Mouse (Mus musculus) gastrocnemius, postnatal 36 days (tissue): ENCODE data around the gene 6720489N17Rik. TPM values are rescaled to one million over a fixed set of nuclear protein-coding genes. Genes with fewer than 3 reads are reported as not detected.
A peak's percentile ranks its signal among the peaks of the same experiment; 100 is the strongest.
"Not testable (repeated sequence)": the region's sequence is repeated elsewhere in the genome, so short reads cannot be mapped to it uniquely, and the experiment has no call there.

ENCODE experiments used
- DNase-seq, 2 experiments: peaks; one replicate each; pipeline ENCODE4 v3.0.0; 2022
- intact Hi-C: fragments of 180-260 bp; cut with DNase I; formaldehyde crosslinking; loops from one replicate; pipeline ENCODE4 v1.15.1; 2025
- long read RNA-seq, 2 experiments: library from polyadenylated mRNA; stranded (forward); transcript quantifications; one replicate each; pipeline ENCODE4 v2.0.0; 2021
- microRNA-seq, 2 experiments: library from miRNA; unstranded; fragments of <30 nt; microRNA quantifications; one replicate each; pipeline ENCODE4 v1.2.0; 2021
- total RNA-seq, 2 experiments: library from RNA; stranded (reverse); gene quantifications; 2 replicates each; pipeline ENCODE4 v1.2.3; 2021

The 6720489N17Rik gene
- total RNA-seq = under 1 TPM; 0.30 to 0.66 TPM
- long read RNA-seq, experiment 1 = 0 reads
- long read RNA-seq, experiment 2, partial matches to known transcripts = 0 of 1 reads
- long read RNA-seq, experiment 2, other reads (novel, unspliced or antisense) = 1 of 1 reads

DNA sequence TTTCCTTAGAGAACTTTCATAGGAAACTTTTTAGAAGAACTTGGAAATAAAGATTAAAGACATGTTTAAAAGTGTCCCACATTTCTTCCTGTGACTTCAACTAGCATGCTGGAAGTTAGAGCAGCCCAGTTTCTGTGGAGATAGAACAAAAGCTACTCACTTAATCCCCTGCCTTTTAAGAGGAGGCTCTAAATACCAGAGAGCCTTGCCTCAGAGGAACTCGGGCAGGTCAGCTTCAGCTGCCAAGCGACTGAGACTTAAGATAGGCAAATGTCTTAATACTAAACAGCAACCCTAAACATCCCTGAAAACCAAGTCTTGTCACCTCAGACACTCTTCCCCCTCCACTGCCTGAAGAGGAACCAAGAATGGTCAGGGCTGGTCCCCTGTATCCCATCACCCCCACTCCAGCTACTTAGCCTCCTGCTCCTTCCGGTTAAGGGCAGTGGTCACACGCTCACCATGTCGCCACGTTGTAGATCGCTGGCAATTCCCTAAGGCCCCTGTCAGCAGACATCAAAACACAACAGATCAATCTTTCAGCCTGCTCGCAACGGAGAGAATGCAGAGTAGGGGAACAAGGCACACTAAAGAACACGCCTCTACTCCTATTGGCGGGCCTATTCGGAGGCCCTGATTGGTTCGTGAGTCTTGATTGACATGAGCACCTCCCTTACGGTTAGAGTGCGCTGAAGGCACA is at the start of gene 6720489N17Rik:
6720489N17Rik (minus strand) TSS at position 606 of the 700 bp plus-strand sequence.
- peak; percentile 45 to 62 for DNase-seq
- intact Hi-C loops = not testable (repeated sequence)

DNA sequence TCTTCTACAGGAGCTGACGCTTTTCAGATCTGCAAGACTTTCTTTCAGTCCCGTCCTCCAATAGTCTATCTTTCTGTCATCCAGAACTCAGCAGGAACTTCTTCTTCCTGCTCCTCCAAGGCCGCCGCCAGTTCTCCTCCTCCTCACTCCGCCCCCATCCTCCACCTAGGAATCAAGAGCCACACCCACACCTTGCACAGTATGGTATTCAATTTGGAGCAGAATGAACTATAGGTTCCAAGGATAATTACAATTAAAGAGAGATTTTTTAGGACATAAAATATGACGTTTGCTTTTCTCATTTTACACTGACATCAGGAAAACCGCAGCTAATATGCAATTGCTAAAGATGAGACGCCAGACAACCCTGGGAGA is 29.4 kb upstream of the 6720489N17Rik start:
- DNase-seq = no peak
- intact Hi-C loops = no loop called here

GRCm38 (mm10) chr13:62652681-62653368 is 28.8 kb upstream of the 6720489N17Rik start:
- peak; percentile 48 to 52 for DNase-seq
- intact Hi-C loops = not testable (repeated sequence)

DNA sequence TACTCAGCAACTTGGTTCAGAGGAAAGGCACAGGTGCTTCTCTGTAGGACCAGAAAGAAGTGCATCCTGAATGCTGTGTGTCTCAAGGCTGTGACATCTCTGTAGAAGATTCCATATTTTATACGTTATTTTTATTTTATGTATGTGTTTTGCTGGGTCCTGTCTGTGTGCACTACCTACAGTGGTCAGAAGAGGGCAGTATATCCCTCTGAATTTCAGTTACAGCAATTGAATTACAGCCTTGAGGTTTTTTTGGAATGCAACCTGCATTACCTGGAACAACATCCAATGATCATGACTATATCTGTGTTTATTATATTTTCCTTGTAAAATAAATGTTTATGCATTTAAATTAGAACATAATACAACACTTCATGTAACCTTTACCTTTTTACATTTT is 3.1 kb upstream of the 6720489N17Rik start:
- DNase-seq, intact Hi-C loops: not testable (repeated sequence)

DNA sequence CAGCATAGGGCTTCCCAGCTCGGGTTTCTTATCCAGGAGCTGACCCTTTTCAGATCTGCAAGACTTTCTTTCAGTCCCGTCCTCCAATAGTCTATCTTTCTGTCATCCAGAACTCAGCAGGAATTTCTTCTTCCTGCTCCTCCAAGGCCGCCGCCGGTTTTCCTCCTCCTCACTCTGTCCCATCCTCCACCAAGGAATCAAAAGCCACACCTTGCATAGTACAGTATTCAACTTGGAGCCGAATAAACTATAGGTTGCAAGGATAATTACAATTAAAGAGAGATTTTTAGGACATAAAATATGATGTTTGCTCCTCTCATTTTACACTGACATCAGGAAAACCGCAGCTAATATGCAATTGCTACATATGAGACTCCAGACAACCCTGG is 289 bp upstream of the 6720489N17Rik start:
- intact Hi-C loops, DNase-seq: not testable (repeated sequence)

- not testable (repeated sequence) for DNase-seq
Measured at GRCm38 (mm10) chr13:62617449-62617848, 6.5 kb downstream of the 6720489N17Rik start.

DNA sequence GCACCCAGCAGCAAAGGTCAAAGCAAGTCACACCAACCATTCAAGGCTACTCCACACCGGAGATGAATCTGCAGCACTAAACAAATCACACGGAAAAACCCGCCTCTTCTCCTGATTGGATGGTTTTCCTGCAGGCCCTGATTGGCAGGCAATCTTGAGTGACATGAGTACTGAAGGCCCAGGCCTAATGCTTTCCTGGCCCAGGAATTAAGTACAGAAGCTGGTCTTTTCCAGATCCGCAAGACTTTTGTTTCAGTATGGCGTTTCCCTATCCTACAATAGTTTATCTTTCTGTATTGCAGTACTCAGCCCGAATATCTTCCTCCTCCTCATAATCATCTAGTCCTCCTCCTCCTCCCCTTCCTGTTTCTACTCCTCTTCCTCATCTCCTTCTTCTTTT is 52.9 kb downstream of the 6720489N17Rik start, which contains the start of gene Zfp934:
Zfp934 (minus strand) TSS at position 101 of the 400 bp plus-strand sequence.
- DNase-seq, intact Hi-C loops: not testable (repeated sequence)

More at GRCm38 (mm10) chr13:62617449-62617848, 6.5 kb downstream of the 6720489N17Rik start:
- intact Hi-C loops = not testable (repeated sequence)

DNA sequence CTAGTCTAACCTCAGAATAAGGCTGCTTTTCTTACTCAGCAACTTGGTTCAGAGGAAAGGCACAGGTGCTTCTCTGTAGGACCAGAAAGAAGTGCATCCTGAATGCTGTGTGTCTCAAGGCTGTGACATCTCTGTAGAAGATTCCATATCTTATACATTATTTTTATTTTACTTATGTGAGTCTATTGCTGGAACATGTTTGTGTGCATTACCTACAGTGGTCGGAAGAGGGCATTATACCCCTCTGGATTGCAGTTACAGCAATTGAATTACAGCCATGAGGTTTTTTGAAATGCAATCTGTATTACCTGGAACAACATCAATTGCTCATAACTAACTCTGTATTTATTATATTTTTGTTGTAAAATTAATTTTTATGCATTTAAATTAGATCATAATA is 62.3 kb downstream of the 6720489N17Rik start:
- intact Hi-C loops, DNase-seq: not testable (repeated sequence)

DNA sequence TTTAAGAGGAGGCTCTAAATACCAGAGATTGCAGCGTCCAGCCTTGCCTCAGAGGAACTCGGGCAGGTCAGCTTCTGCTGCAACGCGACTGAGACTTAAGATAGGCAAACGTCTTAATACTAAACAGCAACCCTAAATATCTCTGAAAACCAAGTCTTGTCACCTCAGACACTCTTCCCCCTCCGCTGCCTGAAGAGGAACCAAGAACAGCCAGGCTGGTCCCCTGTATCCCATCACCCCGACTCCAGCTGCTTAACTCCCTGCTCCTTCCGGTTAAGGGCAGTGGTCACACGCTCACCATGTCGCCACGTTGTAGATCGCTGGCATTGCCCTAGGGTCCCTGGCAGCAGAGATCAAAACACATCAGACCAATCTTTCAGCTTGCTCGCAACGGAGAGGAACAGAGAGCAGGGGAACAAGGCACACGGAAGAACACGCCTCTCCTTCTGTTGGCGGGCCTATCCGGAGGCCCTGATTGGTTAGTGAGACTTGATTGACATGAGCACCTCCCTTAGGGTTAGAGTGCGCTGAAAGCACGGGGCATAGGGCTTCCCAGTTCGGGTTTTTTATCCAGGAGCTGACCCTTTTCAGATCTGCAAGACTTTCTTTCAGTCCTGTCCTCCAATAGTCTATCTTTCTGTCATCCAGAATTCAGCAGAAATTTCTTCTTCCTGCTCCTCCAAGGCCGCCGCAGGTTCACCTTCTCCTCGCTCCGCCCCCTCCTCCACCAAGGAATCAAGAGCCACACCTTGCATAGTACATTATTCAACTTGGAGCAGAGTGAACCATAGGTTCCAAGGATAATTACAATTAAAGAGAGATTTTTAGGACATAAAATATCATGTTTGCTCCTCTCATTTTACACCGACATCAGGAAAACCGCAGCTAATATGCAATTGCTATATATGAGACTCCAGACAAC is 65.5 kb downstream of the 6720489N17Rik start, which contains the start of gene Zfp935:
Zfp935 (minus strand) TSS at position 323 of the 922 bp plus-strand sequence.
- peak; percentile 37 to 57 for DNase-seq
- intact Hi-C loops = not testable (repeated sequence)

Small RNAs within 50 kb of the gene (microRNA-seq; reads per million reads assigned to microRNA genes)
- gene Gm24020 = 0 reads per million in 2 experiments

Other genes starting within 250 kb of the 6720489N17Rik start
- gene Gm3604, start 241.0 kb downstream of the 6720489N17Rik start, total RNA-seq = under 1 TPM; 0.25 to 0.26 TPM
- 1 to 10 TPM; 3.8 to 4.3 TPM for gene Gm49359, start 157.3 kb downstream of the 6720489N17Rik start, total RNA-seq
- gene Zfp935, start 65.7 kb downstream of the 6720489N17Rik start, total RNA-seq = not detected
- gene Zfp934, start 53.0 kb downstream of the 6720489N17Rik start, total RNA-seq = 1 to 10 TPM; 1.9 to 2.8 TPM
- 1 to 10 TPM; 1.7 to 1.8 TPM for gene Platr25, start 136.5 kb upstream of the 6720489N17Rik start, total RNA-seq
- under 1 TPM; 0.43 to 0.47 TPM for gene Gm5141, start 161.6 kb upstream of the 6720489N17Rik start, total RNA-seq
- gene Fbp2, start 234.2 kb upstream of the 6720489N17Rik start, total RNA-seq = 10 to 100 TPM; 45.8 to 86.2 TPM